Mouse (Mus musculus): ENCODE measurements at regions not wholly inside any gene's neighbourhood (a gene's known extent, or its start where the extent isn't known, plus 50 kb on each side); places are given as distances from the start of the nearest gene placed in this dataset.

DNA sequence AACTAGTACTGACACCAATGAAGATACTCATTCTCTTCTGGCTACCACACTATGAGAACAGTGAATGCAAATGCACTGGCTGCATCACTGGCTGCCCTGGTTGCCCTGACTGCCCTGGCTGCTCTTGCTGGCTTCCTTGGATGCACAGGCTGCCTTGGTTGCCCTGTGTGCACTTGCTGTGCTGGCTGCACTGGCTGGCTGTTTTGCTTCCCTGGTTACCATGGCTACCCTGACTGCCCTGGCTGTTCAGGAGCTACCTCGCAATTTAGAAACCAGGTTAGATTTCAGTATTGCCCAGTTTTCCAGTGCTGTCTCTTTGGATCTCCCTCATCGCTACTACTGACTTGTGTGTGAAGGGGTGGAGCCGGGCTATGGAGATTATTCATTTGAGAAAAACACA is 175.7 kb downstream of the Fat4 start:
- ATAC-seq (replicated peaks; ENCODE audit: poor library complexity): no peak

DNA sequence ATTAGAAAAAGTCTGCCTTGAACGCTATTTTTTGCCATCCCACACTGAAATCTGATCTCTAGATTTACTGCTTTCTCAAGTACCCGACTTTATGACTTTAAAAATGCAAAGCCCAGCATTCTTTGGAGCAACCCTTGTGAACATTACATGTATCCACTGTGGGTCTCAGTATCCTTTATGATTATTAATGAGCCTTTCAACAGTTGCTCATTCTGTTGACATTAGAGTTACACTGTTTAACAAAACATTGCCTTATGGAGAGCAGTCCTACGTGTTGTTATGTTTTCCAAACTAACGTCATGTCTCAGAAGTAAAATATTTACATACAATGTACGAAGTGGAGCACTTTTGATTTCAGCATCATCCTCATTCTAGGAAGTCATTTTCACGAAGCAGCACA is 178.7 kb downstream of the Fat4 start:
- no peak for ATAC-seq (replicated peaks; ENCODE audit: poor library complexity)

DNA sequence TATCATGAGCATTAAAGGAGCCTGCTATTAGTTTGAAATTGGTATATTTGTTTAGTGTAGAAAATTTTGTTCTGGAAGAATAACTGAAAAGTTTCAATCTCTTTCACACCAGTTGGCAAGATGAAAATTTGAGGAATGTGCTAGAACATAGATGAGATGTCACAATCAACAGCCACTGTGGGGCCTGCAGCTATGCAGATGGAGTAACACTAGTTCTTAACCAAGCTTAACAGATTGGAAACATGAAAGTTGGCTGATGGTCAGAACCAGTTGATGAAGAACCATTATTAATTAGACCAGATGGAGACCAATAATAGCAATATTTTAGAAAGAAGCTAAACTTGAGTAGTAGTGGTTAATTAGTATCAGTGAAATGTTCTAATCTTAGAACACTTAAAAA is 182.3 kb downstream of the Fat4 start:
- no peak for ATAC-seq (replicated peaks; ENCODE audit: poor library complexity)

DNA sequence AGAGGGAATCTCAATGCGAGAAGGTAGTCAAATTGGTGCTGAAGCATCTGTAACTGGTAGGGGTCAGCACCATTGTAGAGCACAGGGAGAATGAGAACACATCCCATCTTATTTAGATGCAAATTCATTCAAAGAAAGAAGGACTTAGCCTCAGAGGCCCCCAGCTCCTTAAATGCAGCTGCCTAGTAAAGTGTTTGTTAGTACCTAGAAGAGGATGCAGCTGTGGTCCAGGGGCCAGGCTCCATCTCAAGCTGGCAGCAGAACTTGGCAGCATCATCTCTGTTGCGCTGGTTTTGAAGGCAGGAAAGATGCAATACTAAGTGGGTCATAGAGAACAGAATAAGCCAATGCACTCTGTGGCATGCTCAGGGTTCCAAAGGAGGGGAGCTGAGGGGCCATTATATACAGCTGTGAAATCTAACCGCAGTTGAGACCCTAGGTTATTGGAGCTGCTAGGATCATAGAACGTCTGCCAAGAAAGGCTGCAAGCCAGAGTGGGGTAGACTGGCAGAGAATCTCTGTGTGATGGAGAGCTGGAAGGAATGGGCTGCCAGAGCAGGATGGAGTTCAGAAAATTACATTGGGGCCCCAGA is 196.0 kb downstream of the Fat4 start:
- no peak for ATAC-seq (replicated peaks; ENCODE audit: poor library complexity)

DNA sequence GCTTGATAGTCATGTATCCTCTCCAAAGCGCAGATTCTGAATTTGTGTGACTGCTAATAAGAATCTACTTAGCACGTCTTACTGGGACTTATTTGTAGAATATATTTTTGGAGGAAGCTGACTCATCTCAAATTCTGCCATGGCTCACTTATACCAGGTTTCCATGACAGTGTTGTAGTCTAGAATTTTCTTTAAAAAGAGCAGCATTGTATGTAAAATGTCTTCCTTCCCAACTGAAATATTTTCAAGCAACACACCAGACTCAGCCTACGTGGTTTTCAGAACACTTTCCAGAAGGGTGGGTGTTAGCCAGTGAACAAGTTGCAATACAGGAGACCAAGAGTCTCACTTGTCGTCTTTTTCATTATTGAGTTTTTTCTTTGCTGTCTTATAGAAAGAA is 202.2 kb downstream of the Fat4 start:
- ATAC-seq (replicated peaks; ENCODE audit: poor library complexity): no peak

DNA sequence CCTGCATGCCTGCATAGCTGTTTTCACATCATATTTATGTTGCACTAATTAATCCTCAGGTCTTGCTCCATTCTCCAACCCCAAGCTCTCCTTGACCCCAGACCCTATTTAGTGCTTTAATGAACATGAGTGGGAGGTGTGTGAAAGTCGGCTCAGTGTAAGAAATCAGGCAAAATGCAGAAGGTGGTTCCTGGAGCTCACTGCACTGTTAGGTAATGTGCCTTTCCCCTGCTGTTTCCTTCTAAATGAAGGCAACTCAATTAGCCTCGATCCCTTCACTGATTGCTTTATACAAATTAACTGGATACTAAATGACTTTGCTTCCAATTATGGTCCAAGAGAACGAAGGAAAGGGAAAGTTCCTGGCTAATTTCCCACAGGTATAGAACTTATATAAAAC is 215.6 kb downstream of the Fat4 start:
- ATAC-seq (replicated peaks; ENCODE audit: poor library complexity): no peak

DNA sequence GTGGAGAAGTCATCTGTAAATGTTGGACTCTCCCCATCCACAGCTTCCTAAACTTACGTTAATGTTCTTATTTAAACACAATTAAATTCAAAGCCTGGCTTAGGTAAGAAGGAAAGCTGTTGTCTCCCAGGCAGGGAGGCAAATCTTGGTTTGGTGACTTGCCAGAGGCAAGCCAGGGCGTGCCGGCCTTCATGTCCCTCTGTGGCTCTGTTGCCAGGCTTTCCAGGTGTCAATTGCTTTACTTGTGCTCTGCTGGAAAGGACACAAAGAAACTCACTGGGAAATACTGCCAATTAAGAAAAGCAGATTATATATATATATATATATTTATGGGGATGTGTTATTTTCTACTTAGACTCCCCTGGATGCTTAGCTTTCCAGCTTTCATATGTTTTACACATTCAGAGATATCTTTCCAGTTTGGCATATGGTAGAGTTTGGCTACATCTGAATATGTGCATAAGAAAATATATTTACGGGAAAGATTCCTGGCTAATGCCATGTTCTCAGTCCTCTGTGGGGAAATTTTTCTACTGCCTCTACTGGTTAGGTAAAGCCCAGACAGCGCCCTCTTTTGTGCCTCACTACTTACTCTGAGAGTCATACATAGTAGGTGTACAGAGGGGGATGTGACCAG is 223.1 kb downstream of the Fat4 start:
- ATAC-seq (replicated peaks; ENCODE audit: poor library complexity): no peak

DNA sequence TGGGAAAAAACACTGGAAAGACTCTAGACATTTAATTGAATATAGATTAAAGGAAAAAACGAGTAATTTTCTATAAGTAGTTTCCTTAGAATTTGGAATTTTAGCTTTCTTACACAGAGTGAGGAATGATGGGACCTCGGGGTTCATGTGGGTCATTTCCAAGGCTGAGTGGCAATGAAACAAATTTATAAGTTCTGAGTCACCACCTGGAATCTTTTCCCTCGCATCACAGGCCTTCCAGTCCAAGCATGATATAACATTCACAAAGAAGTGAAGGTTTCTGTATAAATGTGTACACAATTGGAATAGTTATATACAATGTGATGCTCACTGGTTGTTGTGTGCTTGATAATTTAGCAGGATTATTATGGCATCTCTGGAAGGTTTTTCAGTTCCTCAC is 227.3 kb downstream of the Fat4 start:
- ATAC-seq (replicated peaks; ENCODE audit: poor library complexity): no peak

DNA sequence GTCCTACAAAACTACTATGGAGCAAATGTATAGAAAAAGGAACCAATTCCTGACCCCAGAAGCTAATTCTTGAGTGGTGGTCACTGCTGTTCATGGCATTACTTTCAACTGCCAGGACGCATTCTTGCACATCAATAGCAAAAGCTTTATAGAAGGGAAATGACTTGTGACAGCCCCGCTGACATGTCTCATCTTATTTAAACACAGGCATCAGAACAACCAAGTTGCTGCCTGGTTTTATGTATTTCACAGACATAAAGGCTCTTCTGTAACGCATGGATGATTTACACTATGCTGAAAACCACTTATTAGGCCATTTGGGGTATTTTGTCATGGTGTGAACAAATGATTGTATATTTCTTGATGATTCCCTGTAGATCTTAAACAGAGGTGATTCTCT is 228.1 kb downstream of the Fat4 start:
- ATAC-seq (replicated peaks; ENCODE audit: poor library complexity): no peak

DNA sequence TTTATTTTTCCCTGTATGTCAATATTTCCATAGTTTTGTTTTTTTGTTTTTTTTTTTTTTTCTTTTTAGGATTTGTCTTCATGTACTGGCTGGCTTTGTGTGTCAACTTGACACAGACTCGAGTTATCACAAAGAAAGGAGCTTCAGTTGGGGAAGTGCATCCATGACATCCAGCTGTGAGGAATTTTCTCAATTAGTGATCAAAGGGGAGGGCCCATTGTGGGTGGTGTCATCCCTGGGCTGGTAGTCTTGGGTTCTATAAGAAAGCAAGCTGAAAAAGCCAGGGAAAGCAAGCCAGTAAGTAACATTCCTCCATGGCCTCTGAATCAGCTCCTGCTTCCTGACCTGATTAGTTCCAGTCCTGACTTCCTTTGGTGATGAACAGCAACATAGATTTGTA is 228.7 kb downstream of the Fat4 start:
- ATAC-seq (replicated peaks; ENCODE audit: poor library complexity): no peak

DNA sequence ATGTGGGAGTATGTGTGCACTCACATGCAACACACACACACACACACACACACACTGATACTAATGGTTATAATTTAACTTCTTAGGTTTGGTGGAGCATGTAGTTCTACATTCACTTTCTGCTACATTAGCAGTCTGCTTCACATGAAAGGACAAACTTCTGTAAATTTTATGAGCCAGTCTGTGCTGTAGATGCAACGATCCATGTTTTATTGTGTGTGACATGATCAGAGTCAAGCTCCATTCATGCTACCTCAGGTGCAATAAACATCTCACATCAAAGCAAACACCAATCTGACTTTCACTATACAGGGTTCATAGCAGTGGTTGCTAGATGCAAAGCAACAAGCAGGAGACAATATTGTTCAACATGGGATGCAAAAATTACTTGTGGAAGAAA is 235.5 kb downstream of the Fat4 start:
- ATAC-seq (replicated peaks; ENCODE audit: poor library complexity): no peak

DNA sequence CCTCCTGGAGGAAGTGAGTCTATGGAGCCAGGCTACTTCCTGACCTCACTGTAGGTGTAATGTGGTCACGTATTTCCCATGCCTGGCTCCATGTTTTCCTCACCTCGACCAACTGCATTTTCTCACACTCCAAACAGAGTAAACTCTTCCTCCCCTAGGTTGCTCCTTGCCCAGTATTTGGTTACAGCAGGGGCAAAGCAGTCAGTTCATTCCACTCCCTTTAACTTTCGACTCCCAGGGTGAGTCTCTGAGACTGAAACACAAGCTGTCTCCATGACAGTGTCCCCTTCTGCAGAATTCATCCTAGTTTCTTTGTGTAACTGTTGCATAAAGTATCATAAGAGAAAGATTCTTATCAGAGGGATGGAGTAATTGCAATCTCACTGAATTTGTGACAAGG is 243.8 kb downstream of the Fat4 start:
- no peak for ATAC-seq (replicated peaks; ENCODE audit: poor library complexity)

DNA sequence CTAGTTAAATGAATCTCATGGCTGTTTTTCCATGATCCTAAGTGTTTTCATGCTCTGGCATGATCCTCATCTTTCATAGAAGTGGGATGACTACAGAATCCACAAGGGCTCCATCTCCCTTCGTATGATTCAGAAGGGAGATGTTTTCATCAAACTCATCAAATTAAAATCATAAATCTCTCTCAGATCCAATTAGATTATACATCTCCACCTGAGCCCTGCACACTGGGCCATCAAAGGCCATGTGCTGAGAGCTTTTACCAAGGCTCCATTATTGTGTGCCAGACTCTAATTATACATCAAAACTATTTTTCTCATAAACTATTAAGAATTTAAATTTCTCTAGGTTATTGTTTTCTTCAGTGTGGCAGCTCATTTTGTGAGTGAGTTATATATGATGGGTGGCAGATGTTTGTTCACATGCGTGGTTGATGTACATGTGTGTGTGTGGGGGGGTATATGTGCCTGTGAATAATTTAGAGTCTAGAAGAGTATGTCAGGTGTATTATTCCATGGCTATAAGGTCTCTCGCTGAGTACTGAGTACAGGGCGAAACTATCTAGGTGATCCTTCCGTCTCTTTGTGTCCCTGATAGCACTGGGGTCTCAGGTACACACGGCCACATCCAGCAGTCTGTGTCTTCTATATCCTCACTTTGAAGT is 278.4 kb downstream of the Fat4 start:
- ATAC-seq (replicated peaks; ENCODE audit: poor library complexity): no peak

DNA sequence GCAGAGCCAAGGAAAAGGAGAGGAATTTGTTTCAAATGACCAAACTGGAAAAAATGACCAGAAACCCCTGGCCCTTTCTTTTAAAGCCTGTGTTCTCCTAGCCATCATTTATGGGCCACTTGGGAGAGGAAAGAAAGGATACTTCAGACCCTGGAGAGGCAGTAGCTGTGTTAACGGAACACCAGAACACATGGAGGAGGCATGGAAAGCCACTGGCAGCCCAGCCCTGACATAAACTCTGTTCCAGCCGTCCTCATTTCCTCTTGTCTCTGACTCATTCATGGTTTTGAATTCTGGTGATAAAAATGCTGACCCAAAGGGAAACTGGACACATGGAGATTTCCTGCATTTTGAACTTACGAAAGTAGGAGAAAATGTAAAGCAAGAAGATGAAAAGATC is 295.9 kb downstream of the Fat4 start:
- ATAC-seq (replicated peaks; ENCODE audit: poor library complexity): no peak

DNA sequence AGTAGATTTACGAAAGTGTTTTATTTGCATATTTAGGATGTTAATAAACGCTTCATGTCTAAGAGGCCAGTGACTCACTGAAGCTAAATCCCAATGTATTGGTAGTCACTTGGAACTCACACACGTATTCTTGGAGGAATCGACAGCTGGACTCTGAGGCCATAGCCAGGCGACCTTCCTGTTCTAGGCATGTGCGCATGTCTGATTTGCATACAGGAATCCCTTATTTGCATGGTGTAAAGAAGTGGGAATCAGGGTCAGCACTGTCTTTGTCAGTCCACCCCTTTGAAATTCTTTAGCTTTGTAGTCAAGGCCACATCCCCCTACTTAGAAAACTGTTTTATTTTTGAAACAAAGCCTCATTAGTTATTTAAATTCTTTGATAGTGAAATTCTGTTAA is 308.4 kb downstream of the Fat4 start:
- ATAC-seq (replicated peaks; ENCODE audit: poor library complexity): no peak

DNA sequence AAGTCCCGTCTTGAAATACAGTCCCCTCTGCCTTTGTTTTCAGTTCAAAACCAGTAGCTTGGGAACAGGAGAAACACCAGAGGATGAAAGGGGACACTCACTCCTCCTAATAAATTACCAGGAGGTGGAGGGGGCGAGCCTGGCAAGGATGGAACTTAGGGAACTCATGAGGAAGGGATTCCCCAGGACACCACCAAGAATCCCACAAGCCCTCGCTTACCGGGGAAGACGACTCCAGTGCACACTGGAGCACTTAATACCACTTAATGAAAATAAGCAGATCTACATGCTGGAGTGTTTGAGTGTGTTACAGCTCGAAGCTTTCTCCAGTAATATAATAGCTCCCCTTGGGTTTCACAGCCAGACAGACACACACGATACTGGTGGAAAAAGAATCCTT is 315.9 kb downstream of the Fat4 start:
- no peak for ATAC-seq (replicated peaks; ENCODE audit: poor library complexity)

DNA sequence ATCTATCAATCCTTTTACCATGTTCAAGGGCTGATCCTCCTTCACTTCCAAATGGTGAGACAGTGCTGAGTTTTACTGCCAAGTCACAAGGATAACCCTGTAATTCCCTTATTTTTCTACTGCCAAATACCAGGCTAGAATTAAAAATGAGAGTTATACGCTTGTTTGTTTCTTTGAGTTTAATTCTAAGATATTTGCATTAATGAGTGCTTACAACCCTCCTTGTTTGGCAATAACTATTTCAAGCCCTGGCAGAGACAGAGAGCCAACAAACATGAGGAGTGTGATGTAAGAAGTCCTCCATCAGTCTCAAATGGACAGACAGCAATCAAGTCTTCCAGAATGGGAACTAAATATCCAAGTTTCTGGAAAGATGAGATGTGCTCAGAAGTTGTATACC is 321.9 kb downstream of the Fat4 start:
- ATAC-seq (replicated peaks; ENCODE audit: poor library complexity): no peak

DNA sequence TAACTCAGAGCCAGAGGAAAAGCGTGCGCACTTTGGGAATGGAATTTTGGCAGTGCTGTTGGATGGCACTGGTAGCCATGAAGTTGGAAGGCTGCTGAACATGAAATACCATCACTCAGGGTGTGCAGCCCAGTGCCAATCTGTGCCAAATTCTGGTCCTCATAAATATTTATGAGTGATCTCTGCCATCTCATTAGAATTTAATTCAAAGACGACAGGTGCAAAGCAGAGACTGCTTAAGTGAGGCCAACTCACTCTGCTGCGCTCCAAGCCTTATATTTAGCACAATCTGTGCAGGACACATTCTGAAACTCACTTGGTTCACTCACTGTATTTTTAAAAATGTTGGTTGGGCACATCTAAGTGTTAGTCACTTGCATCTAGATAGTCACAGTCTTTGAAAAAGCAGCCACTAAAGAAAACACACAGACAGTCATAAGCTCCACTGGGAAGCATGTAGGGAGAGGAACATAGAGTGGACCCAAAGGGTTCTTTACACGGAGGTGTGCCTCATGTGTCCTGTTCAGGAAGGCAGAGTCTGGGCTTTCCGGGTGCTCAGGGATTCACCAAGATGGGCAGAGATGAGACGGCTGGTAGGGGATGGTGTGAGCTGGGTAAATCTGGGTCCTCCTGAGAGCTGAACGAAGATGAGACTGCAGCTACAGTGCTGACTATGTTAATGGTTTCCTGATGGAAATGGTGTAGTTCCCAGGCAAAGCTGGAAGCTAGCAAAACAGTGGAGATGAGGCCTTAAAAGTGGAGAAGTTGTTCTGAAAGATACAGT is 322.8 kb downstream of the Fat4 start:
- ATAC-seq (replicated peaks; ENCODE audit: poor library complexity): no peak

DNA sequence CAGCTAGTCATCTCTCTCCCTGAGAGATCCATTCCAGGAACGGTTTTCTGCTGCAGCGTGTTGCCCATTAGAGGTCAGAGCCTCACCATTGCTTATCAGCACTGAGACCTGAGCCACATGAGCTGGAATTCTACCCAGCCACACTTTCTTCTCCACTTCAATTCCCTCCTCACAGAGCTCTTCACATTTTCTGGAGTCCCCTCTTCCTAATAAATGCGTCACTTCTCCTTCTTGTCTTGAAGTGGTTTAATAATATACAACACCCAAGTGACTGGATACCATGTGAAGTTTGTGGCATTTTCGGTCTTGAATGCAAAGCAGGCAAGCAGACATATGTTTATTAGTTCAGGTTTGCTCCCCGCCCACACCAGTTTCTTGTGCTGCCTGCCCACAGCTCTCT is 324.9 kb downstream of the Fat4 start:
- no peak for ATAC-seq (replicated peaks; ENCODE audit: poor library complexity)

DNA sequence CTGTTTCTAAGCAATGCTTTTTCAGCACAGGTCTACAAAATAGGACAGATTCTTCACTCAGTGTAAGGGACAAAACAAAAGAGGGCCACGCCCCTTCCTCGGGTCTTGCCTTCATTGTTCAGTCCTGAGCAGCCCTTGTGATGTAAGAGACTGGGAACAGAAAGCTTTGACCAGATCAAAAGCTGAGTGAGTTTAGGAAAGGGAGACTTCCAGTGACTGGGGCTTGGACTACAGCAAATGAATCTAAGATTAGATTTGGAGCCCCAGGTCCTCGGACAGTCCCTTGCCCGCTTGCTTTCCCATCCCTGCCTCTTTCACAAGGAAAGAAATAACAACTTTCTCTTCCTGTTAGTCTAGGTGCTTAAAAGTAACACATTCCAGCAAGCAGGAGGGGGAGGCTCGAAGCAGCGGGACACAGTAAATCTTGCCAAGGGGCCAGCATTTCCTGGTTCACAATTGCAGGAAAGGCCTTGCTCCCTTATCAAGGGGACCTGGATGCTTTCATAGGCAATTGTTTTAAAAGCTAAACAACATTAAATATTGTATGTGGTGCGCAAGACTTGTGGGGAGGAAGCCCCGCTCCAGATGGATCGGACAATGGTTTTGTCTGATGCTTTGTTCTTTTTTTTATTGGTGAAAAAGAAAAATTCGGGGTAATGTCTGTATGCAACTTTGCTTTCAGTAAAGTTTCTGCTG is 333.4 kb downstream of the Fat4 start:
- ATAC-seq (replicated peaks; ENCODE audit: poor library complexity): no peak

DNA sequence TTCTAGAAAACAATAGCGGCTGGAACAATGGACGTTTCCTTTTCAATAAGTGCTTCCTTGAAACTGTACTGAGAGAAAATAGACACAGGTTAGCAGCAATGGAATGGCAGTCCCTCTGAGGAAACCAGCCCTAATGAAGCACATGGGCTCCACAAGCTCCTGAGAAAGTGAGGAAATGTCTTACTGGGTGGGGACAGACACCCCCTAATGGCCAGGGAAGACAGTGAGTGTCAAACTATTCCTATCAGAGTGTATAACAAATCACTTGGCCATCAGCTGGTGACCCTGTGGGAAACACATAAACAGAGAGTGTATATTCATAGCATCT is 333.9 kb downstream of the Fat4 start:
- no peak for ATAC-seq (replicated peaks; ENCODE audit: poor library complexity)

DNA sequence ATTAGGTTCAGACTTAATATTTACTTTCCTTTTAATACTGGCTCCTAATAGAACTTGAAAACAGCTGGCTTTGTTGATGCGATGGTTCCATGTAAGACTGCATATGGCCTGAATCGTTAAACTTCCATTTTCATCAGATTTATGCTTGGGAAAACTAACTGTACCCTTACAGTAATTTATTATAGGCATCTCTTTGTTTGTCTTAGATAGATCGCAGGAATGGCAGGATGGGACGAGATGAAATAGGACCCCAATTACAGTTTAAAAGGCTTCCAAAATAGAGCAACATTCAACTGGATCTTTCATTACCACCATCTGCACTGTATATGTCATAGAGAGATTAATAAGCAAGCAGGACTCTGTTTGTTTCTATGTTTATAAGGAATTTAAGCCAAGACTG is 335.3 kb downstream of the Fat4 start:
- ATAC-seq (replicated peaks; ENCODE audit: poor library complexity): no peak
